Mouse (Mus musculus) heart, postnatal 25 days (tissue): ENCODE measurements around the gene Usf1. TPM values are rescaled to one million over a fixed set of nuclear protein-coding genes. Genes with fewer than 3 reads are reported as not detected.

Experiments
- DNase-seq: peaks from one replicate; pipeline ENCODE4 v3.0.0; 2022; ENCODE audit warnings: low spot score
- intact Hi-C: fragments of 180-260 bp; cut with DNase I; formaldehyde crosslinking; loops from one replicate; pipeline ENCODE4 v1.15.1; 2025
- total RNA-seq, 2 experiments: library from RNA; stranded (reverse); gene quantifications; 2 replicates each; pipeline ENCODE4 v1.2.3; 2021

The Usf1 gene
- total RNA-seq, 2 experiments from 2014 or later = 38.7 to 42.6 TPM

- intact Hi-C loops = loop anchor here (2.0 to 5.0 kb wide), 3 partner anchors 24 to 85 kb away; partner anchors contain the start of genes Dedd and F11r
- DNase-seq = no peak
Measured at GRCm38 (mm10) chr1:171412446-171412845, 1.3 kb downstream of the Usf1 start.

DNA sequence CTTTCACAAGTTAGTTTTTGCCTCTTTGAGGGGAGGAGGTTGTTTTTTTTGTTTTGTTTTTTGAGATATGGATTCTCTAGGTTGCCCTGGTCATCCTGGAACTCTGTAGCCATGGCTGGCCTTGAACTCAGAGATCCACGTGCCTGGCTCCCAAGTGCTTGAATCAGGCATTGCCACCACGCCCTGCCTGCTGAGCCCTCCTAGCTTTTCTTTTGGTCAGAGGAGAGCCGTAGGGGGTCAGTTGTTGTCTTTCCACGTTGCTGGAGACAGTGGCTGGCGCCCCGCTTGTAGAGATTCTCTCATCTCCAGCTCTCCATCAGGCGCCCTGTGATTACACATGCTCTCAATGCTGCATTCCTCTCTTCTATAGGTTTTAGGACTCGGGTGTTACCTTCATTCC, 2.5 kb downstream of the Usf1 start:
- intact Hi-C loops = loop anchor here (2.0 to 5.0 kb wide), 3 partner anchors 23 to 86 kb away; partner anchors contain the start of genes Dedd and F11r
- no peak for DNase-seq

GRCm38 (mm10) chr1:171418660-171419059, 7.5 kb downstream of the Usf1 start, which contains the start of gene Tstd1:
TSS of gene Tstd1 (plus strand) at chr1:171418872.
- intact Hi-C loops = no loop called here
- no peak for DNase-seq

DNA sequence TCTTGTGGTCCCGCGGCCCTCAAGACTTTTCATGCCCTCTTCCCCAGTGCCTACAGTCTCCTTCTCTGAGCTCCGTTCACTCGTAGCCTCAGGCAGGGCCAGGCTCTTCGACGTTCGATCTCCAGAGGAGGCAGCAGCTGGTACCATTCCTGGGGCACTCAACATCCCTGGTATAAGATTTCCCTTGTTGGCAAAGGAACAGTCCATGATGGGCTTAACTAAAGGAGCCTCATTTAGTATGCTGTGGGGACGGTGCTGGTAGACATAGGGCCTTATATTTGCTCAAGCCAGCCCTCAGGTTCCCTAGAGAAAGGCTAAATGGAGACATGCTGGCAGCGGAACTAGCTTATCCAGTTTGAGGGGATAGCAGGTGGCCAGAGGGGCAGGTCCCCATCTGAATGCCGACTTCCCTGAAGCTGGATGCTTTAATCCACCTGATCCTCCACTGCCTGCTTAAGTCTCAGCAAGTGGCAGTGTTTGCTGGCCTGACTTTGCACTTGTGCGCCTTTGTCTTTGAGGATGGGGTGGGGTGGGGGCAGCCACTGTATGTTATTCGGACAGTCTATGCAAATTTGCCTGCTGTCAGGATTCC, 8.3 kb downstream of the Usf1 start:
- intact Hi-C loops = no loop called here
- no peak for DNase-seq

DNA sequence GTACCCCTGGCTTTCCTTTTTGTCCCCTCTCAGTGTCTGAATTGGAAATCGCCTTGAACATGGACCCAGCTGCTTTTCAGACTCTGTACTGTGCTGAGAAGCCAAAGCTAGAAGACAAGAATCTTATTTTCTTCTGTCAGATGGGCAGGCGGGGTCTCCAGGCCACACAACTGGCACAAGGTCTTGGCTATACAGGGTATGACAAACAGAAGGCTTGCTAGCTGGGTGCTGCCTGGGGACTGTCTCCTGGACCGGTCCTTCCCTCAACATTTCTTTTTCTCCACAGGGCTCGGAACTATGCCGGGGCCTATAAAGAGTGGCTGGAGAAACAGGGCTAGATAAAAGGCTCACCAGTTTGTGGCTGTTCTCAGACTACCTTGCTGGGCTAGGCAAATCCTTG, 8.8 kb downstream of the Usf1 start:
- no peak for DNase-seq
- intact Hi-C loops = no loop called here

- intact Hi-C loops = no loop called here
Measured at GRCm38 (mm10) chr1:171422504-171423095, 11.5 kb downstream of the Usf1 start.

DNA sequence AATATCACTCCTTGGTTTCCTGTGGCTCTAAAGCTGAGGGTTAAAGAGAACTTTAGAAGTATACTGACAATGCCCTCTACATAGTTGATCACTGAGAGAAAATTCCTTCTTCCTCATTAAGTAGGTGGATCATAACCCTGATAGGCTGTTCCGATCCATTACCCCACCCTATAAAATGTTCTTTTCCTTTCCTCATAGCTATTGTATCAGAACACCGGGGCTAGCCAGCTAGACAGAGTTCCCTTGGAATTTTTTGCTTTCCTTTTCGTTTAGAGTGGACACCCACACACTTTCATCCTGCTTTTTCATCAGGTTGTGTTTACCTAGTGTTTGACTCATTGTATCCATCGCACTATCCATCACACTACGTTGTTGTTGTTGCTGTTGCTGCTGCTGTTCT, 13.5 kb downstream of the Usf1 start:
- intact Hi-C loops = no loop called here
- DNase-seq = no peak

More at GRCm38 (mm10) chr1:171422504-171423095, 11.5 kb downstream of the Usf1 start:
- no peak for DNase-seq

GRCm38 (mm10) chr1:171425126-171425525, 14.0 kb downstream of the Usf1 start:
- intact Hi-C loops = no loop called here
- no peak for DNase-seq

GRCm38 (mm10) chr1:171432158-171432557, 21.0 kb downstream of the Usf1 start:
- no peak for DNase-seq
- intact Hi-C loops = no loop called here

DNA sequence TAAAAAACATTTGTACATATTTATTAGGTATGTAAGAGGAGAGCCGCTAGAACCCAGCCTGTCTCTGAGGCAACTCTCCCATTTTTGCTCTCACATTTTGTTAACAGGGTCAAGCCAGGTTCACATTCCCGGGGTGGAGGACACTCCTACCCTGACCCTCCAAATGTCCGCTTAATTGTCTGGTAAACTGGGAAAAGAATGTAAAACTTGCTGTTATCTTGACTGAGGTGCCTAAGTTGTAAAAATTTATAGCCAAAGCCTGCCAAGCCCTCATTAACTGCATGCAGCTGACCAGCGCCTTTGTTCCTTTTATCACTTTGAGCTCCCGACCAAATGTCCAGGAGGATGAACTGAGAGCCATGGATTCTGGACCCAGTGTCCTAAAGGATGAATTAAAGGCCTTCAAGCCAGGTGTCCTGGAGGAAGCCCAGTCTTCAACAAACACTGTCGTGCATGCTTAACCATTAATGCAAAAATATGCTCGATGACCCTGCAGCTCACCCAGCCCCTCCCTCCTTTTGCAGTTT, 24.2 kb downstream of the Usf1 start:
- DNase-seq = no peak

GRCm38 (mm10) chr1:171435974-171436373, 24.9 kb downstream of the Usf1 start:
- intact Hi-C loops = loop anchor here (2.0 to 5.0 kb wide), 2 partner anchors 23 to 36 kb away; no protein-coding TSS in a partner anchor

More for the DNA sequence above, 24.2 kb downstream of the Usf1 start:
- intact Hi-C loops = loop anchor here (5.0 kb wide), 1 partner anchor 37 kb away; no protein-coding TSS in a partner anchor

GRCm38 (mm10) chr1:171437264-171438013, 26.3 kb downstream of the Usf1 start, which contains the start of gene F11r:
TSS of gene F11r (plus strand) at chr1:171437535.
- intact Hi-C loops = loop anchor here (2.0 to 5.0 kb wide), 3 partner anchors 15 to 35 kb away; no protein-coding TSS in a partner anchor
- DNase-seq = peak; percentile 81

More at GRCm38 (mm10) chr1:171435974-171436373, 24.9 kb downstream of the Usf1 start:
- DNase-seq = no peak

- intact Hi-C loops = loop anchor here (2.0 to 5.0 kb wide), 2 partner anchors 15 to 34 kb away; no protein-coding TSS in a partner anchor
Measured at GRCm38 (mm10) chr1:171438014-171438670, 27.0 kb downstream of the Usf1 start.

DNA sequence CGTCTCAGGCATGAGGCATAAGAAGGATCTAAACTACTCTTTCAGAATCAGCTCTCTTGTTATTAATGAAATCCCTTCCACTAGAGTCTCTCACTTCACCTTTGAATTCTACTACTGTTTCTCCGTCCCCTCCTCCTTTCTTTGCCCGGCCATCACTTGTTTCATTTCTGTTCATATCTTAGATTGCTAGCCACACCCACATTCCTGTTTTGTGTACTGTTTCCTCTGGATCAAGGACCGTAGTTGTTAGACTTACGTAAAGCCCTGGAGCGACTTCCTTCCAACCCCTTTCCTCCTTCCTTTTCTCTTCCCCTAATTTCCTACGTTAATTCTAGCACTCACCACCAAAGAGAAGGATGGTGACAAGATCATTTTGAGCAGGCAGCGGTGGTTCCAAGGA, 28.0 kb downstream of the Usf1 start:
- no peak for DNase-seq
- intact Hi-C loops = loop anchor here (2.0 to 5.0 kb wide), 2 partner anchors 14 to 33 kb away; no protein-coding TSS in a partner anchor

More at GRCm38 (mm10) chr1:171438014-171438670, 27.0 kb downstream of the Usf1 start:
- no peak for DNase-seq

GRCm38 (mm10) chr1:171440025-171440725, 29.1 kb downstream of the Usf1 start:
- DNase-seq = peak; percentile 59
- intact Hi-C loops = no loop called here

GRCm38 (mm10) chr1:171441466-171442412, 30.6 kb downstream of the Usf1 start:
- intact Hi-C loops = no loop called here
- no peak for DNase-seq

- intact Hi-C loops = no loop called here
- DNase-seq = no peak
Measured at GRCm38 (mm10) chr1:171442413-171442760, 31.3 kb downstream of the Usf1 start.

DNA sequence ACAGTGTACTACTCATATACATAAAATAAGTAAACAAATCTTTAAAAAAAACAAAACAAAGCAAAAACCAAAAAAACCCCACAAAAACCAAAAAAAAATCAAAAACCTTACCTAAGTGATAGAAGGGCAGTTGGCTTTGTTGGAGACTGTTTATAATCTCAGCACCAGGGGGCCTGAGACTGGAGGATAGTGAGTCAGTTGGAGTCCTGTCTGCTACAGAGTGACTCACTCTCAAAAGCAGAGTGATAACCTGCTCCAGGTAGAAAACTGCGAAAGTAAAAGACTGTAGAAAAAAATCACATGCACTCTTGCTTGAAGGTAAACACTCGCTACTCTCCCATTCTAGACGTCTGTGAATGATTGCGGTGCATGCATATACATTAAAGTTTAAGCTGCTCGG, 33.9 kb downstream of the Usf1 start:
- DNase-seq = no peak
- intact Hi-C loops = no loop called here
